Mouse (Mus musculus): ENCODE data around the gene Ncor2.

Gene Ncor2

DNA sequence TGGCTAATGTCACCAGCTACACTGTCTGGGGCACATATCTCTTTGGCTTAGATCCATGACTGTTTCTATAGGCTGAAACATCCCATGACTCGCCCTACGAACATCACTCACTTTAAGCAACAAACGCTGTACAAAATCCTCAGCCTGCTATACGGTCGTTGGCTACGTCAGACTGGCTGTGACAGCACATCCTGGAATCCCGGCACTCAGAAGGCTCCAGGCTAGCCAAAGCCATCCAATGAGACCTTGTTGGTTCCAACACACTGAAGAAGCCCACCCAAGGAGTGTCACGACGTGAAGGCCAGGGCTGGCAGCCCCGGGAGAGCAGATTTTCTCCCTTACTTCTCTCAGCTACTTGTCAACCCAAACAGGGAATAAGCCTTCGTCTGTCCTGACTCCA, 82.7 kb downstream of the Ncor2 start:
- no peak for DNase-seq (ENCODE audit: low read depth, low spot score)

DNA sequence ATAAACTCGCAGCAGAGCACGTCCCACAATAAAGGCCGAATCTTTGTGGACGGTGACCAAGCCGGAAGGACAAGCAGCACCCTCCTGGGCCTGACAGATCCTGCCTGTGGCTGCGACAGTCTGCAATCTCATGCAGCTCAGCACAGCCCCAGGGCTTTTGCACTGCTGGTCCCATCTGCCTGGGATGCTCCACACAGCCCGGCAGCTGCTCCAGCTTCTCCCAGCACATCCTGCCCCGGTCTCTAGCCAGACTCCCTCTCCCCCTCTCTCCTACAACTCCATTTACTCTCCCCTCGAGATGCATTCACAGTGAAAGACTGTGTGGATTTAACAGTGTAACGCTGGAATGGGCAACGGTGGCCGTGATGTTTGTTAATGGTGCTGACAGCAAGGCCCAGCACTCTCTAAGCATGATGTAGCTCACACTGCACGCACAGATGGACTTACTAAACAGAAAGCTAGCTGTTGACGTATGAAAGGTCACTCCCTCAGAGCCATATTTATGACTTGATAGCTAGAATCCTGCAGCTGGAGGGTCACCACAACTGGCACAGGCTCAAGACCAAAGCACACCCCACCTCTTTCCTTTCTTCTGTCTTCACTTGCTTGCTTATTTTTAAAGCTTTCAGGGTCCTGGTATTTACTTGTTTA, 83.4 kb downstream of the Ncor2 start:
- DNase-seq (ENCODE audit: low read depth, low spot score): no peak

DNA sequence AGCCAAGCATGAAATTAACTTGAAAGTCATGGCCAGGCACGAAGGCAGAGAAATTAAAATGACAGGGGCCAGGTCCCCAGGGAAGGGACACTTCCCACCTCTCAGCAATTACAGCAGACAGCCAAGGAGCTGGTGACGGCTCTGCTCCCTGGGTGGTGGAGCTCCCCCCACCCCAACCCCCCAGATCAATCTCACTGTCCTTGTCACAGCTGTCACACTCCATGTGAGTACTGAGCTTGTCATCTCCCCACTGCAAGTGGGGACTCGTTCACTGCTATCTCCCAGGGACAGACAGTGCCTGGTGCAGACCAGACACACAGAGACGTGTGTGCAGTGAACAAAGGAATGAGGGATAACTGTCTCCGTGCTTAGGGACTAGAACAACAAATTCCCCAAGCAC, 85.2 kb downstream of the Ncor2 start:
- no peak for DNase-seq (ENCODE audit: low read depth, low spot score)

DNA sequence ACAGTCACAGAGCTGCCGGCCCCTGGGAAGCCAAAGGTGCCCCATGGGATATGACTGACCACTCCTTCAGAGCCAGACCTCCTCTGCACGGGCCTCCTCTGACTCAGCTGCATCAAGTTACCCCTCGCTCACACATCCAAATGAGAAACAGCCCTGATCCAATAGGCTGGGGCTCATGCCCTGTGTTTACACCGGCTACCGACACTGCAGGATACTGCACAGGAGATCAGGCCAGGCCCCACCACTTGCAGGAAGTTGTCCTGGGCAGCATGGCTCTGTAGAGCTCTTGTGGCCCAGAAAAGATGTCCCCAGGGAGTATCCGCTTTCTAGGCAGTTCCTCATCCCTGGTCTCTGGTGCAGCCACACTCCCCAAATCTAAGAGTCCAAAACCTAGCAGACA, 90.9 kb downstream of the Ncor2 start:
- no peak for DNase-seq (ENCODE audit: low read depth, low spot score)

DNA sequence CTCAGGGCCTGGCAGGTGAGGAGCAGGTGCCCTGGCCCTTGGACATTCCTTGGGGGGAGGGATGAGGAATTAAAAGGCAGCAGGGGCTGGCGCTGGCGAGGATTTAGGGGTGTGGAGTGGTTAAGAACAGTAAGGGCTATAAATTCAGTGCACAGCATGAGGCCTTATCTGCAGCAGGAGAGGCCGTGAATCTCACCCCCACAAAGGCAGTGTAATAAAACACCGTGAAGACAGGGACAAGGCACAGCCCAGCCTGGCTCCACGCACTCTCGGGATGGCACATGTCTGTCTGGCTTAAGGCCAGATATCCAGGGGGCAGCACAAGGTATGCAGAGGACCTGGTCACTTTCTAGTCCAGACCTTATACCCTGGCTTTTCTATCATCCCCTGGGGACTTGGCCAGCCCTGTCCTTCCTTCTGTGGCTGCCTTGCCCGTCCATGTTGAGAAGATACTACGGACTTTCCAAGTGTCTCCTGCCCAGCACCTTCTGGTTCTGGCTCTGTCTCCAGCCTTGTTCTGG, 93.9 kb downstream of the Ncor2 start:
- DNase-seq (ENCODE audit: low read depth, low spot score): no peak

DNA sequence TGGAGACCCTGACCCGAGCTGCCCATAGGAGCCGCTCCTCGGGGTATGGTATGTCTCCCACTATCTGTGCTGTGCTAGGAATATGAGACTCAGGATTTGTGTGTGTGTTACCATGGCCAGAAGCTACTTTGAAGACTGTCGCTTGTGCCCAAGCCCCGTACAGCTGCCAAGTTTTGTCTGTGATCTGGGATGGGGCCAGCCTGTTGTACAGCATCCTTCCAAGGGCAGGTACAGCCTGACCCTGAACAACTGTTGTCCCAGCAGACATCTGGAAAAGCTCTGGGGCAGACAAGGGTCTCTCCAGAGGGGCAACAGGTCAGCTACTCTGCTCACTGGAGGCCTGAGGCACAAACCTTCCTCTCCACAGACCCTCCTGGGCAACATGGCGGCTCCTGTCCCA, 95.3 kb downstream of the Ncor2 start:
- no peak for DNase-seq (ENCODE audit: low read depth, low spot score)

DNA sequence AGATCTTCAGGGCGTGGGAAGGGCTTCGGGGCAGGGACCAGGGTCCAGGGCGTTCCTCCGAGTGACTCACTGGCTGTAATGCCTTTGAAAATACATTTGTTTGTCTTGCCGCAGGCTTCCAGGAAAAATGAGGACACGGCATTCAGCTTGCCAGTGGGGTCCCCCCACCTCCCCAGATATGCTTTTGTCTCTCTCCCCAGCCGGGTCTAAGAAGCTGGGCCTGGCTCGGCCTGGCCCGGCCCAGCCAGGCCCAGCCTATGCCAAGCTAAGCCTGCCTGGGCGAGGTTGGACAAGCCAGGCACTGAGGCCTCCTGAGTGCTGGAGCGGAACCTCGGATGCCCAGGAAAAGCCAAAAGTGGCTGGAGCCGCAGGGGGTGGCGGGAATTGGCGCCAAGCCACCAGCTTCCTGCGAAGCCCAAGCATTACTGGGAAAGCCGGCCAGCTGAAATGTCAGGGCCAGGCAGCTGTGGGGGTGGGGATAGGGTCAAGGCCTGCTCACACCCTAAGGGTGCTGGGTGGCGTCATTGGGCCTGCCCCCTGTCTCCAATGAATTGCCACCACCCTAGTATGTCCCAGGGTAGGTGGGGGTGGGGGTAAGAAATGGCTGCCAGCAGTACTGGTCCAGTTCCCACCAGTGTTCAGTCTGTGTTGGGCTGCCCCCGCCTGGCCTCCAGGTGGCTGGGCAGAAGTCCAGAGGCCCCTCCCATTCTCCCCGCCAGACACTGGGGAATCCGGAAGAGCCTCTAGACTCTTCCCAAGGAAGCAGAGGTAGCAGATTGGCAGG, 97.5 kb downstream of the Ncor2 start:
- peak; percentile 18 for DNase-seq (ENCODE audit: low read depth, low spot score)

DNA sequence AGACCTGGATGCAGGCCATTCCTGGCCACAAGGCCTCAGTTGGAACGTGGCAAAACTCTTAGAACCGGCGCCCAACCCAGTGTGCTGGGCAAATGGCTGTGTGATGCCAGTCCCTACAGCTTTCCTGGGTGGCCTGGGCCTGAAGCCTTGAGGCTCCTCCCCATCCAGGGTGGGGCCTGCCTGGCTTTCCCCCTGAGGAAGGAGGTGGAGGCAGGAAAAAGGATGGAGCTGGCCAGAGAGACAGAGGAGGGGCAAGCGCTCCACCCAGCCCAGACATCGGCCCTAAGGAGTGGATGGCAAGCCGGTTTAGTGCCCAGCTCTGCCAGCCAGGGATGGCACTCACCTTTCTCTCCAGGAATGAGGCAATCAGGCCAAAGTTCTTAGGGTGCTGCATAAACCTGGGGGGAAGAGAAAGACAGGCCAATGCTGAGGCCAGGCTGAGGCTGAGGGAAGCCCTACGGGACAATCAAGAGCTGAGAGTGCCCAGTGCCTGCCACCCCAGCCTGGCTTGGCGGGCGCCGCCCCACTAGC, 98.2 kb downstream of the Ncor2 start:
- DNase-seq (ENCODE audit: low read depth, low spot score): no peak

DNA sequence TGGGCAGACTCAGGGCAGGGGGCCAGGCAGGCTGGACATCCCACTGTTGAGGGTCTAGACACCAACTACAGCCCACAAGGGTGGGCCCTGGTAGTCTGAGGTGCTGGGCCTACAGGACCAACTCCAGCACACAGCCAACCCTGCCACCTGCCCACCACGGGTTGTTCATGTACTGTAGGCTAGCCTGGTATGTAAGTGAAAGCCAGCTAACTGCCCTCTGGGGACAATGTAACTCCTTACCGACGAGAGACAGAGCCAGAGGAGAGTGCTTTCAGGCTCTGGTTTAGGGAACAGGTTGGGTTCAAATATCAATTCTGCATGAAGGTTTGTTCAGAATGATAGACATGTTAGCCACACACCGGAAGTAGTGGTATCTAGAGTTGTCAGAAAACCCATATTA, 98.7 kb downstream of the Ncor2 start:
- no peak for DNase-seq (ENCODE audit: low read depth, low spot score)

DNA sequence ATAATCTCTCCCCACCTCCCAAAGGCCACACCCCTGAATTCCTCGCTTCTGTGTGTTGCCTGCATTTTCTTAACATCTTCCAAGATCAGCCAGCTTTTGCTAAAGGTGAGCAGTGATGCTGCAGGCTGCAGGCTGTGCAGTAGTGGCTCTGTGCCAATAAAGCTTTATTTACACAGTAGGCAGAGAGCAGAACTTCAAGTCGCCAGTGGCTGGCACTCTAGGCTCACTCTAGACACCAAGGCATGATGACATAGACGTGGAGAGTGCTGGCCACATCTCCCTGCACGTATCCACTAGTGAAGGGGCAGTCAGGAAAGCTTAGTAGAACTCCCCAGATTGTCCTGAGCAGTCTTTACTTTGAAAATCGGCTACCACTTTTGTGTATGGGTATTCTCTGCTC, 100.8 kb downstream of the Ncor2 start:
- DNase-seq (ENCODE audit: low read depth, low spot score): no peak

DNA sequence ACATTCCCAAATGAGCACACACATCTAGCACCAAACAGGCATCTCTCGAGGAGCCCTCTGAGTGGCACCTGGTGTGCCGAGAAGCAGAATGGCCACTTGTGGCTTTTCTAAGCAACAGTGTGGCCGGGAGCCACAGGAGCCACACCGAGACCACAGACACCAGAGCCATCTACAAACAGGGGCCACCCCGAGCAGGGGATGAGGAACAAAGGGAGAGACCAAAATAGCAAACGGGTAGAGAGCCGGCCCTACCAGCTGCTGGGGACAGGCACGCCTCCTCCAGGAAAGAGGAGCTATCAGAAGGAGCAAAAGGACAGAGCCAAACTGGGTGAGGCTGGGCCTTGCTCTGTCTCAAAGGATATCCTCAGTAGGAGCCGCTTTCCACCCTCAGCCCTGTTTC, 102.8 kb downstream of the Ncor2 start:
- DNase-seq (ENCODE audit: low read depth, low spot score): no peak

DNA sequence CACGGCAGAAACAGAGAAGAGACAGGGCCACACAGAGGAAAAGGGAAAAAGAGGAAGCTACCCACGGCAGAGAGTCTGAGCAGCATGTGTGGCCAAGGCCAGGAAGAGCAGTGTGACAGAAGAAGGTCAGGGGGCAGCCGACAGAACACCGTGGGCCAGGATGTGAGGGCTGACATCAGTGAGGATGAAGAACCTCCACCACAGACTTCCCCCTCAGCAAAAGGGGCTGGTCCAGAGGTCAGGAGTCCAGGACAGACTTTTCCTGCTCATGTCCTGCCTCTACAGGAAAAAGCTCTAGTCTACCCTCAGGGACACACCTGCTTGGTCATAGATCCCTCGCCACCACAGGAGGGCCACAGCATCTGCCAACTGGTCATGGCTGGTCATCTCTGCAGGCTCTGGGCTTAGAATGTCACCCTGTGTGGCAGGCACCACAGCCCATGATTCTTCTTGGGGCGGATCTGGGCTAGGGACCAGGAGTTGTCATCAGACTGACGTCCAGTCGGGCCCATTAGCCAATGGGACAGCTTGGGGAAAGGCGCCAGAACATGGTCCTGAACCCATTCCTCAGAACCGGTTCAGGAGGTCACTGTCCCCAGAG, 104.3 kb downstream of the Ncor2 start:
- DNase-seq (ENCODE audit: low read depth, low spot score): no peak

DNA sequence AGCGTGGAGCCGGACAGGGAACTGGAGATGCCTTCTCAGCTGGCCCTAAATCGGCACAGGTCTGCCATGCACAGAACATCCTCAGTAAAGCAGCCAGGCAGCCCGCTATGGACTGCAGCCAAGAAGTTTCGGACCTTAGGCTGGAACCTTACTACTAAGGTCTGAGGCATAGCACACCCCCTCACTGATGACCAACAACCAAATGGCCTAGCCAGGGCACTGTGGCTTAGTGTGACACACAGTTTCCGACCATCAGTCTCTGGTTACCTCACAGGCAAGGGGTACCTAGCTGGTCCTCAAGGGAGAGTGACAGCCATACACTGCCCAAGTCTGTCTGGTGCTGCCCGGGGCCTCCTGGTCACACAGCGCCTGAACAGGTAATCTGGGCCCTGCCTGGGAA, 105.1 kb downstream of the Ncor2 start:
- no peak for DNase-seq (ENCODE audit: low read depth, low spot score)

DNA sequence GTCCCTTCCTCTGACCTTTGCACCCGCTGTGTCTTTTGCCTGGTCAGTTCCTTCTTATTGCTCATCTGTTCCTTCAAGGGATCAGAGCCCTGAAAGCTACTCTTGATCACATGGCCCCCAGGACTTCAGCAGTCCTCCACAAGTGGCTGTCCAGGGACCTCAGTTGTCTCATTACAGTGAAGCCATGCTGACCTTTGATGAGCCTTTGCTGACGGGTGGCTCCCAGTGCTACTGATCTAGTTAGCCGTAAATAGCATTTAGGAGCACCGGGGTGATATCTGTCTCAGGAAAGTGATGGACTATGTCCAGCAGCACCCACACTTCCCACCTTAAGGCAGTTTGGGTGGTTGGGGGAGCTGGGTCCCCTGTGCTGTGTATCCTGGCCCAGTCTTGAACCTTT, 105.7 kb downstream of the Ncor2 start:
- DNase-seq (ENCODE audit: low read depth, low spot score): no peak

DNA sequence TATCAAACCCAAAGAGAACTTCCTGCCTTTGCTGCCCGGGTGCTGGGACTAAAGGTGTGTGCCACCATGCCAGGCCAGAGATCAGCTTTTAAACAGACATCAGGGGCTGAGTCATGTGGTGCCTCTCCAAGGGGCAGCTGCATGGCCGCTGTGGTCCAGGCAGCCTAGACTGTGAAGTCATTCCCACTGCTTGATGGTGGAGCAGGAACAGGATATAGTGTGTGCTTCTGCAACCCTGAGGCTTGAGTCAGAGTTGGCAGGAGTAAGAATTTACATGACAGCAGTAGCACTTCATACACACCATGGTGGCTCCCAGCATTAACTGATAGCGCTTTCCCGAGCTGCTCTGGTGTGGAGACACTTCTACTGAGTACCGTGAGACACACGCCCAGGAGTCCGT, 106.6 kb downstream of the Ncor2 start:
- DNase-seq (ENCODE audit: low read depth, low spot score): no peak

DNA sequence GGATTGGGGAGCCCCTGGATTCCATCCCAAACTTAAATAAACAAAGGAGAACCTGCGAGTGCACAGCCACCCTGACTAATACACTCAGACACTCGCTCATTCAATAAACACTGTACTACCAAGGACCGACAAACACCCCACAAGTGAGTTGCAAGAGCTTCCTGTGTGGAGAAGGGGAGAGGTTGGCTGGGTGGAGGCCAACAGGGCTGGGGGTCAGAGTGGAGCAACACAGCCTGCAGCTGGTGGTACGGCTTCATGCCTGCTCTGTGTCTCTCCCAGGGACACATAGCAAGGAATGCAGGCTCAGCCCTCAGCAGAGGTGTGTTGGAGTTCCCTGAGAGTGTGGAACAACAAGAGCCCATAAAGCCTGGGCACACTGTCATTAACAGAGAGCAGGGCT, 107.1 kb downstream of the Ncor2 start:
- no peak for DNase-seq (ENCODE audit: low read depth, low spot score)

DNA sequence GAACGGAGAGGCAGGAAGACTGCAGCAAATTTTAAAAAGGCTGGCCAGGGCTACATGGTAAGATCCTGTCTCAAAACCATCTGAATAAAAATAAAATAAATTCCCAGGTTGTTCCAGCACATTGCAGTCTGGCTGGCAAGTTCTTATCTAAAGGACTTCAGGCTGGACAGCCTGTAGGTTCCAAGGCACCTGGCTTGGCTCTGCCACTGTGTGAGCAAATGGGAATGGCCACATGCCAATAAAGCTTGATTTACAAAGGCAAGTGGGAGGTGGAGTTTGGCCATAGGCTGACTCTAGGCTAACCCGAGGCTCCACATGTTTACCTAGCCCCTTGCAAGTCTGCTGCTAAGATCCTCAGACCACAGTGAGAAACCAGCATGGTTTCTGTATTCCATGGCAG, 108.6 kb downstream of the Ncor2 start:
- no peak for DNase-seq (ENCODE audit: low read depth, low spot score)

DNA sequence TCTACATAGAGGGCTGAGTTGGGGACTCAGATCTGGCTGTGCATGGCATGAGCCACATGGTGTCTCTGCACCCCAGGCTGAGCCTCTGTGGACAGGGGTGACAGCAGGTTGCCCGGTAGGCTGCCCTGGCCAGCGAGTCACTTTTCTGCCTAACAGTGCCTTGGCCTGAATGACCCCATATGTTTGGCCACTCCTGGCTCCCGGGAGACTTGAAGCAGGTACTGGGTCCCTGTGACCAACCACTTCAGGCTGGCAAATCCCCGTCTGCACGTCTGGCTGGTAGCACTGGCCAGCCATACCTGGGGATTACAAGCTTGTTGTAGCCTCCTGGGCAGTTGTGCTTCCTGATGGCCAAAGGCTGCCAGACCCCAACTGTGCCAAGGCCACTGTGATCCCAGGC, 109.1 kb downstream of the Ncor2 start:
- no peak for DNase-seq (ENCODE audit: low read depth, low spot score)

DNA sequence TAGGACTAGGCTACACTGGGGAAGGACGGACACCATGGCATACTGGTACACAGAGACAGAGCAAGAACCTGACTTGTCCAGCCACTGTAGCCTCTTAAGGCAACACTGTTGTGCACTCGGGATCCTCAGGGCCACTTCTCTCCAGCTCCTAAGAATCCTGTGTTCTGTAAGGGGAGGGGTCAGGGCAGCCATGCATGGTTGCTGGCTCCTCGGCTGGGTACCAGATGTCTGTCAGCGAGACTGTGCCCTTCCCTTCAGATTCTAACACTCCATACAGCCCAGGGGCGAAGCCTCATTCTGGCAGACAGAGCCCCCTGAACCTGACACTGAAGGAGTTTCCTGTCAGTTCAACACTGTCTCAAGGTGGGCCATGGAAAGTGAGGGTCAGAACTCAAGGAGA, 109.6 kb downstream of the Ncor2 start:
- no peak for DNase-seq (ENCODE audit: low read depth, low spot score)

DNA sequence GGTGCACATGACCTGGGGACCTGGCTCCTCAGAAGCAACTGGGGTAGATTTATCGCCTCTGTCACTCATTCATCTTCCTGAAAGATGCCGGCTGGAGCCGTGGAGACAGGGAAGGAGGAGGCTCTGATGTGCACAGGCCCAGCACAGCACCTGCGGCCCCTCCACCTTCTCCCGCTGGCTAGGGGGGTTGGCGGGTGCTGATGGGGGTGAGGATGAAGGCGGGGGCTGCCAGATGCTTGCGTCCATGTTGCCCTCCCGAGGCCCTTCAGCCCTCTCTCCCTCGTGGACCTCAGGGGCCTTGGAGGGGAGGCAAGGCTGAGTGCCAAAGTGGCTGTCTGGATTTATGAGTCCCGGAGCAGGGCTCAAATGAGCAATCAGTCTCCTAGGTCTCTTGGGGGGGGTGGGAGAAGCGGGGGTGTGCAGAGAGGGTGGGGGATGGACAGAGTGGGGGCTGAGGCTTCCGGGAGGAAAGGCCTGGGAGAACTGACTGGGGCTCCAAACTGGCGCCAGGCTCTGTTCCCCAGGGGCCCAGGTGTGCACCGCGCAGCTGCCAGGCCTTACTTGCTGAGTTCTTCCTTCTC, 110.6 kb downstream of the Ncor2 start:
- no peak for DNase-seq (ENCODE audit: low read depth, low spot score)

DNA sequence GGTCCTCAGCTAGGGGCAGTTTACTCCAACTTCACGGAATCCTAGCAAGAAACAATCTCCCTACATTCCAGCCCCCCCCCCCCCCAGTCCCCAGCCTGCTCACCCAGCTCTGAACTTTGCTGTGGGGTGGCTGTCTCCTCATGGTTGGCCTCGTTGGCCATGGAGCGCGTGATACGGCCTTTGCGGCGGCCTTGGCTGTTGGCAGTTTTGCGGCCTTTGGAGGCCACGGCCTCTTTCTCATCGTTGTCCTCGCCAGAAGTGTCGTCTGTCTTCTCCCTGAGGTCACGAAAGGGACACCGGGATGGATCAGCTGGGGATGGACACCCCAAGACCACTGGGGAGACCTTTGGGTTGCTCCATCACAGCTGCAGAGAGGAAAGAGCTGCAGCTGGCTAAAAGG, 111.3 kb downstream of the Ncor2 start:
- DNase-seq (ENCODE audit: low read depth, low spot score): no peak
